Mouse (Mus musculus) left cerebral cortex, postnatal 4 days (tissue): ENCODE measurements around the gene B4galnt2. TPM values are rescaled to one million over a fixed set of nuclear protein-coding genes. Genes with fewer than 3 reads are reported as not detected.
"Not testable (repeated sequence)": the region's sequence is repeated elsewhere in the genome, so short reads cannot be mapped to it uniquely, and the experiment has no call there.

Experiments
- DNase-seq: peaks from one replicate; pipeline ENCODE4 v3.0.0-alpha.2; 2022
- intact Hi-C: fragments of 180-260 bp; cut with DNase I; formaldehyde crosslinking; loops from one replicate; pipeline ENCODE4 v1.15.1; 2025
- total RNA-seq, 2 experiments: library from RNA; stranded (reverse); gene quantifications; 2 replicates each; pipeline ENCODE4 v1.2.3; 2021

Gene B4galnt2
- total RNA-seq, 2 experiments from 2014 or later = not detected

GRCm38 (mm10) chr11:95904290-95904689 lies 10.4 kb downstream of the B4galnt2 start:
- intact Hi-C loops = no loop called here

GRCm38 (mm10) chr11:95896446-95897179 lies 18.1 kb downstream of the B4galnt2 start:
- no peak for DNase-seq
- intact Hi-C loops = no loop called here

More at GRCm38 (mm10) chr11:95904290-95904689, 10.4 kb downstream of the B4galnt2 start:
- no peak for DNase-seq

GRCm38 (mm10) chr11:95890462-95891051 lies 24.1 kb downstream of the B4galnt2 start:
- DNase-seq = no peak
- intact Hi-C loops = no loop called here

GRCm38 (mm10) chr11:95879861-95880260 lies 34.8 kb downstream of the B4galnt2 start:
- not testable (repeated sequence) for DNase-seq
- intact Hi-C loops = loop anchor here (10.0 kb wide), 2 partner anchors 75 to 95 kb away; no protein-coding TSS in a partner anchor

GRCm38 (mm10) chr11:95876296-95876695 lies 38.4 kb downstream of the B4galnt2 start:
- intact Hi-C loops = loop anchor here (10.0 kb wide), 1 partner anchor 99 kb away; no protein-coding TSS in a partner anchor

GRCm38 (mm10) chr11:95875804-95876203 lies 38.9 kb downstream of the B4galnt2 start:
- DNase-seq = no peak

More at GRCm38 (mm10) chr11:95876296-95876695, 38.4 kb downstream of the B4galnt2 start:
- DNase-seq = peak; percentile 78

GRCm38 (mm10) chr11:95869918-95870470 lies 44.7 kb downstream of the B4galnt2 start:
- no peak for DNase-seq
- intact Hi-C loops = loop anchor here (10.0 kb wide), 1 partner anchor 105 kb away; no protein-coding TSS in a partner anchor

More at GRCm38 (mm10) chr11:95875804-95876203, 38.9 kb downstream of the B4galnt2 start:
- intact Hi-C loops = loop anchor here (10.0 kb wide), 1 partner anchor 99 kb away; no protein-coding TSS in a partner anchor

GRCm38 (mm10) chr11:95869442-95869841 lies 45.2 kb downstream of the B4galnt2 start:
- DNase-seq = no peak
- intact Hi-C loops = no loop called here

- no peak for DNase-seq
- intact Hi-C loops = no loop called here
These were observed 53.3 kb downstream of the B4galnt2 start for GRCm38 (mm10) chr11:95861397-95861796.

- DNase-seq = no peak
- intact Hi-C loops = no loop called here
These were observed 54.6 kb downstream of the B4galnt2 start for GRCm38 (mm10) chr11:95860071-95860490.

- intact Hi-C loops = no loop called here
These were observed 55.2 kb downstream of the B4galnt2 start for GRCm38 (mm10) chr11:95859468-95859855.

GRCm38 (mm10) chr11:95858528-95859467 lies 55.9 kb downstream of the B4galnt2 start:
- intact Hi-C loops = no loop called here
- peak; percentile 99 for DNase-seq

More at GRCm38 (mm10) chr11:95859468-95859855, 55.2 kb downstream of the B4galnt2 start:
- DNase-seq = peak; percentile 71

- DNase-seq = no peak
These were observed 56.8 kb downstream of the B4galnt2 start for GRCm38 (mm10) chr11:95857716-95858527.

GRCm38 (mm10) chr11:95857306-95857705 lies 57.4 kb downstream of the B4galnt2 start:
- no peak for DNase-seq
- intact Hi-C loops = loop anchor here (2.0 kb wide), 1 partner anchor 31 kb away; no protein-coding TSS in a partner anchor

More at GRCm38 (mm10) chr11:95857716-95858527, 56.8 kb downstream of the B4galnt2 start:
- intact Hi-C loops = loop anchor here (2.0 kb wide), 1 partner anchor 31 kb away; no protein-coding TSS in a partner anchor

GRCm38 (mm10) chr11:95853684-95854083 lies 61.0 kb downstream of the B4galnt2 start:
- intact Hi-C loops = no loop called here
- peak; percentile 57 for DNase-seq

GRCm38 (mm10) chr11:95850898-95851297 lies 63.8 kb downstream of the B4galnt2 start:
- intact Hi-C loops = no loop called here
- DNase-seq = no peak

GRCm38 (mm10) chr11:95844935-95845334 lies 69.8 kb downstream of the B4galnt2 start:
- intact Hi-C loops = no loop called here

GRCm38 (mm10) chr11:95843421-95843950 lies 71.2 kb downstream of the B4galnt2 start:
- no peak for DNase-seq

More at GRCm38 (mm10) chr11:95844935-95845334, 69.8 kb downstream of the B4galnt2 start:
- DNase-seq = no peak

GRCm38 (mm10) chr11:95842953-95843352 lies 71.7 kb downstream of the B4galnt2 start:
- intact Hi-C loops = no loop called here
- DNase-seq = no peak

More at GRCm38 (mm10) chr11:95843421-95843950, 71.2 kb downstream of the B4galnt2 start:
- intact Hi-C loops = no loop called here
